Mouse (Mus musculus) heart, postnatal 0 days (tissue): ENCODE data around the gene Zfp990.
"Not testable (repeated sequence)": the region's sequence is repeated elsewhere in the genome, so short reads cannot be mapped to it uniquely, and the experiment has no call there.

Experiments
- CTCF ChIP-seq: IDR thresholded peaks from 2 replicates; pipeline ENCODE4 v1.5.1; 2016; ENCODE audit warnings: antibody characterized with exemption, control low read depth, low read depth
- EP300 ChIP-seq: IDR thresholded peaks from 2 replicates; pipeline ENCODE4 v1.6.1; 2016; ENCODE audit warnings: antibody characterized with exemption, low read depth

- not testable (repeated sequence) for TF ChIP-seq CTCF, EP300
Measured at GRCm38 (mm10) chr4:145543861-145544260, 33.3 kb downstream of the Zfp990 start.
